Mouse (Mus musculus) colon, adult 2 months (tissue): ENCODE results near the gene Kcna2. TPM values are rescaled to one million over a fixed set of nuclear protein-coding genes. Genes with fewer than 3 reads are reported as not detected.

ENCODE experiments used
- polyA plus RNA-seq: library from polyadenylated mRNA; depleted of rRNA; stranded (reverse); fragments of >200 nt; gene quantifications from 2 replicates; pipeline ENCODE4 v1.2.3, GENCODE M21; 2012; rRNA removed

Gene Kcna2
- polyA plus RNA-seq: 0.88 and 1.1 TPM in 2 replicates

DNA sequence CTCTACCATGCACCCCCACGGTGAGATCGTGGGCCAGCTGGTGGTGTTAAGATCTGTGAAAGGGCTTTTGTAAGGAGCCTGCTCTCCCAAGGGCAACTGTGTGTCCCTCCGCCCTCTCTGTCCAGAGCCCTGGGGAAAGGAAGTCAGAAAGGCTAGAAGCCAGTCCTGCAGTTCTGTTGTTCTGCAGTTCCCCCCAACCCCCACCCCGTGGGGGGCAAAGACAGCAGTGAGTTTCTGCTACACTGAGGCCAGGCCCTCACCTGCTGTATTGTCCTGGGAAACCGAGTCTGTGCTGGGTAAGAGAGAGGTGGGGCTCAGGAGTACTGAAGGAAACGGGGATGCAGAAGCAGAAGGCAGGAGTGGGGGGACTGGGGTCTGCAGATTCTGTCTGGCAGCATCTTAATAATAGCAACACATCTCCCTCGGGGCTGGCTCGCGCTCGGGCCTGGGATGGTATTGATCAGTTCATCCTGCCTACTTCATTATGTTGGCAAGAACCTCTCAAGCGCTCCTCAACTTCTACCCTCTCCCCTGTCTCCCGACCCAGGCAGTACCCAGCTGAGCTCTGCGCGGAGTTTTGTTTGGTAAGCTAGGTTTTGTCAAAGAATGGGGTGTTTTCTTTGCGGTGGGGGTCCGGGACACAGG lies at the start of gene Kcna2:
Gene Kcna2 (plus strand): TSS at position 336 of the 645 bp plus-strand sequence.

Other genes with a start within 250 kb of the Kcna2 start
- gene Kcna3, start 65.0 kb upstream of the Kcna2 start, polyA plus RNA-seq: 1.7 and 1.8 TPM in 2 replicates
- not detected in 2 replicates for gene Kcna10, start 81.9 kb downstream of the Kcna2 start, polyA plus RNA-seq
- not detected in 2 replicates for gene Cym, start 120.6 kb downstream of the Kcna2 start, polyA plus RNA-seq
- not detected in 2 replicates for gene A630076J17Rik, start 129.5 kb downstream of the Kcna2 start, polyA plus RNA-seq
- gene Prok1, start 138.6 kb downstream of the Kcna2 start, polyA plus RNA-seq: 0.23 TPM in 1 of 2 replicates, not detected in the other
- 73.7 and 86.9 TPM in 2 replicates for gene Lamtor5, start 177.7 kb downstream of the Kcna2 start, polyA plus RNA-seq
- gene Slc16a4, start 190.1 kb downstream of the Kcna2 start, polyA plus RNA-seq: not detected in 2 replicates
- gene Rbm15, start 232.5 kb downstream of the Kcna2 start, polyA plus RNA-seq: 4.8 and 5.4 TPM in 2 replicates